Mouse (Mus musculus) stomach, postnatal 0 days (tissue): ENCODE data around the gene Mrpl54.

ENCODE experiments used
- CTCF ChIP-seq: IDR thresholded peaks from 2 replicates; pipeline ENCODE4 v1.5.1; 2016; ENCODE audit warnings: antibody characterized with exemption, low read depth, mild to moderate bottlenecking, moderate library complexity
- EP300 ChIP-seq: optimal IDR thresholded peaks from 2 replicates; pipeline ENCODE3; 2016; ENCODE audit warnings: antibody characterized with exemption

DNA sequence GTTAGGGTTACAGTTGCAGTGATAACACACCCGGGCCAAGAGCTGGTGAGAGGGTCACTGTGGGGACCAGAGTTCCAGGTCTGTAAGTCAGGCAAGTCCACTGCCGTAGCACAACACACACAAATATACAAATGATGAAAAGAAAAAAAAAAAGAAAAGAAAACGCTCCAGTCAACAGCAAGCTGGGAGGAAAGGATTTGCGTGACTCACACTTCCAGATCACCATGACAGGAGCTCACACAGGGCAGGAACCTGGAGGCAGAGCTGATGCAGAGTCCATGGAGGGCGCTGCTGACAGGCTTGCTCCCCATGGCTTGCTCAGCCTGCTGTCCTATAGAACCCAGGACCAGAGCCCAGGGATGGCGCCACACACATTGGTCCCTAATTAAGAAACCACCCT lies 32.5 kb downstream of the Mrpl54 start:
- TF ChIP-seq CTCF, result no peak
- no peak for TF ChIP-seq EP300
